Mouse (Mus musculus): ENCODE results near the gene Katnal1.

The Katnal1 gene

GRCm38 (mm10) chr5:148929116-148929449, at the start of gene Katnal1:
Gene Katnal1 (minus strand): TSS chr5:148929320.
- DNase-seq, result no peak

GRCm38 (mm10) chr5:148978458-148979165, 49.5 kb upstream of the Katnal1 start:
- DNase-seq, result no peak

- DNase-seq, result no peak
Measured at GRCm38 (mm10) chr5:148977698-148978457, 48.8 kb upstream of the Katnal1 start.

- no peak for DNase-seq
Measured at GRCm38 (mm10) chr5:148976876-148977275, 47.8 kb upstream of the Katnal1 start.

DNA sequence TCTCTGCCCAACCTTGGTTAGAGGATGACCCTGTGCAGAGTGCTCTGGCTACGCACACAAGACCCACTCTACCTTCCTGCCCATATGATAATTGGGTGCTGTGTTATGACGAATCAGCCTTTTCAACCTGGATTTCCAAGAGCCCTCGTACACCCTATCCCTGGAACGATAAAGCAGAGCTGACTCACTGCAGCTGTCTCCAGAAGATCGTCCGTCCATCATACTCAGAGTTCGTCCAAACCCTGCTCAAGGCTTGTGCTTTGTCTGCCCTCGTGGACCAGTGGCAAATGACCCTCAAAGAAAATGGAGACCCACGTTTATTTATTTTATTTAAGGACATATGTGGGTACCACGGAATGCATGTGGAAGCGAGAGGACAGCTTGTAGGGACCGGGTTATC, 45.9 kb upstream of the Katnal1 start:
- DNase-seq, result no peak

DNA sequence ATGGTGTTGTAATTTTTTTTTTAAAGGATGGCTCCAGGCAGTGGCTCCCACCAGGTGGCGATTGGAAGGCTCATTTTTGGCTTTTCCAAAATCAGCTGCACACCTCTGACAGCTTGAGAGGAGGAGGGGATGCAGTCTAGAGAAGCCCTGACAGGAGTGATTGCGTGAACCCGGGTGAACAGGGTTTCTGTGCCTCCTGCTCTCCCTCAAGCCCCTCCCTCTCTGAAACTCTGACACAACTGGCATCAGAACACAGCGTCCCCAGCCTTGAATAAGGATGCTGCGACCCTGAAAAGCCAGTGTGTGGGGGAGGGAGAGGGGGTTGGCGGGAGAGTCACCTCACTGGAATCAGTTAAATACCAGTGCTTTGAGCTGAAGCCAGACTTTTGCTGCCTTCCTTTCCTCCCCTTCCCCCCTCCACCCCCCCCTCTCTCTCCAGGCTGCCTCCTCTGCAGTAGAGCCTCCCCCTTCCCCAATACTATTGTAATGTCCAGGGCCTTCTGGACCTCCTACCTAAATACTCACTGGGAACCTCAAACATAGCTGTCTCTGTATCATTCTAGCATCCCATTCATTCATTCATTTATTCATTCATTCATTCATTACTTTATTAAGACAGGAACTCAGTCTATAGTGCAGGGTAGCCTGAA, 44.0 kb upstream of the Katnal1 start:
- no peak for DNase-seq

GRCm38 (mm10) chr5:148972167-148972566, 43.0 kb upstream of the Katnal1 start:
- no peak for DNase-seq

- no peak for DNase-seq
Measured at GRCm38 (mm10) chr5:148969648-148970047, 40.5 kb upstream of the Katnal1 start.

DNA sequence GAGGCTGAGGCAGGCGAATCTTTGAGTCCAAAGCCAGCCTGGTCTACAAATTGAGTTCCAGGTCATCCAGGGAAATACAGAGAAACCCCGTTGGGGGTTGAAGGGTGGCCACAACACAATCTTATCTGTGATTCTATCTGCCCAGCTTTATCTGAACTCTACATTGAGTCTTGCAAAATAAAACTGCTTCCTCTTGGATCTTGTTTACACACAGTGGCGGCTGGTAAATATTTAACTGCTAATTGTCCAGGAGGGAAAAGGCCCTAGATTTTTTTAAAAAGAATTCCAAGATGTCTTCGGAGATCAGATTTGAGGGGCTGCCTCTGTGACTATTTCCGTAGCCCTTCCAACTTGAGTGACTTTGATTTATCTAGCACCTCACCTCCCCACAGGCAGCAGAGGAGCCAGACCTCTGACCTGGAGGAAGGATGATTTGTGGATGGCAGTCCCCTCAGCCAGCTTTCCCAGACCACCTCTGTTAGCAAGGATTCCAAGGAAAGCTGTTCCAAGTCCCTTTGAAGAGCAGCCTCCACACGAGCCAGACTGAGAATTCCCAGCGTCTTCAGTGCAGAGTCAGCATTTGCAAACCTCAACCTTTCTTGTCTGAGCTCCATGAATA, 39.9 kb upstream of the Katnal1 start:
- no peak for DNase-seq

GRCm38 (mm10) chr5:148968179-148968578, 39.1 kb upstream of the Katnal1 start:
- no peak for DNase-seq

- DNase-seq, result no peak
Measured at GRCm38 (mm10) chr5:148966395-148966794, 37.3 kb upstream of the Katnal1 start.

DNA sequence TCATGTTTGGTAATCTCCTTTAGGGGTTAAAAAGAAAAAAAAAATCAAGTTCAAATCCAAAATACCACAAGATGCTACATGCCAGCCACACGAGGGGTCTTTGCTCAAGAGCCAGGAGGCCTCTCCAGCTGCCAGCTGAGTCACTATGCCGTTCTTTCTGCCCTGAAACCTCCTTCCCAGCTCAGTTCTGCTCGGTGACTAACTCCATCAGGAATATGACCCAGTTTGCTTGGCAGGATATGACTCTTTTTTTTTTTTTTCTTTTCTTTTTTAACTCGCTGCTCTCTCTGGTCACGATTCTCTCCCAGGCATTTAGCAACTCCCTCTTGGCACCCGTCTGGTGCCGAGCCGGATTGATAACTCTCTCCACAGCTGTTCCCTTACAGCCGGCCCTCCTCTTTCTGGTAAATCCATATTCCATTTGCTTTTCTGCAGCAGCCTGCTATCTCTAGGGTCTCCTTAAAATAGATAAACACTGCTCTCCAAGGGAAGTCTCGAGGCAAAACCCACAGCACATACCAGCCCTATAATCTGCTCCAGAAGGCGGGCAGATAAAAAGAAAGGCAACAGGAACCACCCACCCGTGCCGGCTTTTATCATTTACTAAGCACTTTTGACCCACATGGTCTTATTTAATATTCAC, 36.7 kb upstream of the Katnal1 start:
- DNase-seq, result peak; percentile 78

DNA sequence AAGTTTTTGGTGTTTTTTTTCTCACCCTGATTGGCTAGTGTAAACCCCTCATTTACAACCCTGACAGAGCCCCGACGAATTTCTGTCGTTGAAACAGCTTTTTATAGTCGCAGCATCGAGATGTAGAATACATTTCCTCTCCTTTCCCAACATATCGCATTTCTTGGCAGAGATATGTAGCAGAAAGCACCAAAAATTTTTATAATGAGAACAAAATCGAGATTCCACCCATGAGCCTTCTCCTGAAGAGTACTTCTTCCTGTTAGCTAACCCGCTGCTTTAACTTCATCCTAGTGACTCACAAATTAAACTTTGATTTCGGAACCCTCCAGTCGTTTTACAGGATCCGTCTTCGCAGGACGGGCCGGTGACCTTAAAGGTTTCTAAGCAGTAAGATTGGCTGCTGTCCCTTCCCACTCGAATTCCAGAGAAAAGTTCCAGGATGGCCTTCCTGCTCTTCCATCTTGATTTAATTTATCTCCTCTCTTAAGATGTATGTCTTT, 36.0 kb upstream of the Katnal1 start:
- peak; percentile 36 for DNase-seq

- no peak for DNase-seq
Measured at GRCm38 (mm10) chr5:148964251-148964650, 35.1 kb upstream of the Katnal1 start.

DNA sequence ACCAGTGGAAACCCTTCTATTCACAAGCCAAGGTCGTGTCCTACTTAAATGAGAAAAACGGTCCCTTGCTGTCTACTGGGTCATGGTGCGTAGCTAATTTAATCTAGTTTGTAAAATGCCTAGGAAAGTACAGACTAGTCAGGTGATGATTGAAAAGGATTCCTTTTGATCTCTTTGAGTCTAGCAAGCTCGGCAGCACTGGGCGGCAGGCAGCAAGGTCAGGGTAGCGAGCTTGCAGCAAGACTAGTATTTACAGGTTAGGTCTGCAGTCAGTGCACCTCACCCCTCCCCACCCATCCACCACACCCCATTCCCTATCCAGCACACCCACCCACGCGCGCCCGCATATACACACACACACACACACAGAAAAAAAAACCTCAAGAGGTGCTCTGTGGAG, 31.1 kb upstream of the Katnal1 start:
- DNase-seq, result no peak

GRCm38 (mm10) chr5:148959068-148959990, 30.2 kb upstream of the Katnal1 start:
- peak; percentile 87 for DNase-seq

GRCm38 (mm10) chr5:148958355-148958754, 29.2 kb upstream of the Katnal1 start:
- DNase-seq, result no peak

DNA sequence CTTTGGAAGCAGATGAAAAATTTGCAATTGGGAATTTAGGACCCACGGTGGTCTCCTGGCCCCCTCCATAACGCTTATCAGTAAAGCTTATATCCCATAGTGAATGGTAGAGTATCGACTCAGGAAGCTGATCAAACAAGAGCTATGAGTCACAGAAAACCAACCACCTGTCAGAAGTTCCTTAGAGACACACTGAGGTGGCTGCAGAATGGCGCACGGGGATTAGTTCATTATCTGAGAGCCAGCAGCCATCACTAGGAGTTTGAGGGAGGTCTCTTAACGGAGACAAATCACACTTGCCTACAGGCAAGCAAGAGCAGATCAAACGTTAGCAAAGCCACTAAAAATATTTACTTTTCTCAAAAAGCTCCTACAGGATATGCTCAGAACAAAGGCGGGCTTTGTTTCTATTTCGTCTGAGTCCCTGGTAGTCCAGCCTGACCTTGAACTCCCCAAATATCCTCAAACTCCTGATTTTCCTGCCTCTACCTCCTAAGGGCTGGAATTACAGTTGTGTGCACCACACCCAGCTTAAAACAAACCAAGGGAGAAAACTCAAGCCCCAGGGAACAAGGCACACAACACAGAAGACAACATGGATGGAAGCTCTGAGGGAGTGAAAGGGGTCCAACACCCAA, 27.9 kb upstream of the Katnal1 start:
- no peak for DNase-seq

DNA sequence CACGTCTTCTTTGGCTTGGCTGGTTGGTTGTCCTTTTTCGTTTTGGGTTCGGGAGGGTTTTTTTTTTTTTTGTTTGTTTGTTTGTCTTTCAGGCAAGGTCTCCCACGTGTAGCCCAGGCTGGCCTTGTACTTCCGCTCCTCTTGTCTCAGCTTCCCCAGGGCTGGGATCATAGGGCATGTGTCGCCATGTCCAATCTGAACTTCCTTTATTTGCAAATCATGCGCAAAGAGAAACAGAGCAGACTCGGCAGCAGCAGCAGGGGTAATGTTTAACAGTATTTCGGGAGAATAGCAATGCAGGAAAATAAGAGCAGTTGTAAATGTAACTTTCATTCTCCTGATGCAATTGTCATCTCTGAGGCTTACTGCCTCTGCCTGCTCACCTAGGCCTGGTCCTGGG, 27.0 kb upstream of the Katnal1 start:
- DNase-seq, result no peak

- no peak for DNase-seq
Measured at GRCm38 (mm10) chr5:148955575-148955974, 26.5 kb upstream of the Katnal1 start.

All from right cerebral cortex, postnatal 25 days (tissue).